Mouse (Mus musculus): Measurements from ENCODE around the gene Gja5.

The Gja5 gene

DNA sequence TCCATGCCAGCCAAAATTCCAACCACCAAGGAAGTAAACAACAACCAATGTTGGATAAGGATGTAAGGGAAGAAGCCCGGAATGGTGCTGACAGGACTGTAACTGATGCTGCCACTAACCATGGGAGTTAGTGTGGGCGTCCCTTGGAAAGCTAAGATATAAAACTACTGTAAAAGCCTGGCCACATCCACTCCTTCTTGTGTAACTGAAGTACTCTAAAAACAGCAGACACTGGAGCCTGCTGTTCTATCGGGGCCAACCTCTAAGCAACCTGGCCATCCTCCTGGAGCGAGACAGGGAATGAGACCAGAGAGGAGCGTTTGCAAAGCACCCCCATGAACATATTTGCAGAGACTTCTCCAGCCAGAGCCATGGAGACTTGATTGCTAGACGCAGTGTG is 213.0 kb downstream of the Gja5 start:
- DNase-seq = no peak

DNA sequence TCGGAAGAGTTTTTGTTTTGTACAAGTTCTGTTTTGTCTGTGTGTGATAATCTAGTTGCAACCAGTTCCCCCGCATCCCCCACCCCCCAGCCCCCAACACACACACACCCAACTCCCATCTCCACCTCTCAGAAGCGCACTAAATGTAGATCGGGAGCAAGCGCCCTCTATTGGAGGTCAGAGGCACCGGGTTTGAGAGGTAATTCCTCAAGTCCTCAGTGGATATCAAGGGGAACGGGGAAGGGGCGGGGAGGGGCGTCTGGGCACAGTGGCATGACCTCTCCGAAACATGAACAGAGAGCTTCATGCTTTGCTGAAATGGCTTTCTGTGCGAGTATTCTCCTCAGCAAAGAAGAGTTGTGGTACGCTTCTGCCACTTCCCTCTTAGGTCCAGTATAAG is 213.8 kb downstream of the Gja5 start:
- DNase-seq = no peak

DNA sequence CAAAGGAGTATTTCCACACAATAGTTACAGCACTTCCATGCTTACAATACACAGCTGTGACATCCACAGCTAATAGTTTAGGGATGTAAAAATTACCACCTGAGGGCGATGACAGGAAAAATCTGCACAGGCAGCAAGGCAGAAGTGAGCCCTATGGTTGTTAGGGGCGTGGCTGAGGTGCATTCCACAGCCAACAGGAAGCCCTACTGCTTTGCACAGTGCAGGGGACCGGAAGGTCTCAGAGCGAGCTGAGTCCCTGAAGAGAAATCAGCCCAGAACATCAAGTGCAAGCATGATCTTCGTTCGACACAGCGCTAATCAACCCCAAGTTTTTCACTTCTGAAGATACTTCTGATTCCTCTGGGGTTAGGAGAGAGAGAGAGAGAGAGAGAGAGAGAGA is 219.7 kb downstream of the Gja5 start:
- DNase-seq = no peak

Measured in right cerebral cortex, postnatal 14 days (tissue).